Mouse (Mus musculus): Measurements from ENCODE around the gene Nrgn. TPM values are rescaled to one million over a fixed set of nuclear protein-coding genes. Genes with fewer than 3 reads are reported as not detected.

Gene Nrgn
- polyA plus RNA-seq, 1 experiment from 2014 or later: 5.8 TPM

DNA sequence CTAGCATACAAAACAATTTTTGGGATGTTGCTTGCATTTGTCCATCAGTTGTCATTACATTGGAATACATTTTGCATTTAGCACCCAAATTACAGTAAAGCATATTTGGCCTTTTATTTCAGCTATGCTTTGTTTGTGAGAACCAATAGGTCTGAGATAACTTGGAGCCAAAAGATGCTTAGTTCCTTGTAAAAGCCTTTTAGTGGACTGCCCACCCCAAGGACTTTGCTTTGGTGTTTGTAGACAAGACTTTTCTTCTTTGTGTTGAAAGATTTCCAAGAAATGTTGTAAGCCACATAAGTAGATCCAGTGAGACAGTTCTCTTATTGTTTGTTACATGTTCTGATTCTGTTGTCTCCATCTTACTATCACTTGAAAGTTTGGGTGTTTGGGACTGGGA is 56.4 kb downstream of the Nrgn start:
- no peak for ATAC-seq

DNA sequence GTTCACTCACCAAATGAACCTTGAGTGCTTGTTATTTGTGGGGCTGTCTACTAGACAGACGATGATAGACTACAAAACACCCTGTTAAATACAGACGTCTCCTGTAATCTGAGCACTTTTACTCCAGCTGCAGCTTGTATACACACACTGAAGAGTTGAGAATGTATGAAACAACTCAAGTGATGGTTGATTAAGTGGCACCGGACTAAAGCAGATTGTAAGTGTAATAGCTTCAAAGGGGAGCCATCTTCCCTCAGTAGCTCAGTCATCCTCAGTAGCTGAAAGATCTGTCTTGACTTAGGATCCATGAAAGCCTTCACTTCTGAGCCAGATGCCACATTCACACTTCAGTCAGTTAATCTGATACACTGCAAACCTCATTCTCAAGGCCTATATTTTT is 56.9 kb downstream of the Nrgn start:
- H3K4me2 ChIP-seq (ENCODE audit: low read length): no peak overlapping the region
- peaks cover 5% of the 10 kb centered on the region for H3K4me1 ChIP-seq (ENCODE audit: control insufficient read depth, insufficient read depth, low read depth, low read length)
- ATAC-seq: no peak
- WGBS: 76% methylated on average over 3 of the region's 3 CpGs
- no peaks in the 10 kb centered on the region for H3K27me3 ChIP-seq (replicated peaks; ENCODE audit: control insufficient read depth, insufficient read depth, low read length)
- 0 out of 2 replicates have a peak, but pooled peaks cover 2% of the 10 kb centered on the region for H3K36me3 ChIP-seq (ENCODE audit: control insufficient read depth, insufficient read depth, low read length)
- H3K9ac ChIP-seq (ENCODE audit: low read depth, low read length): no peak overlapping the region
- H3K9me3 ChIP-seq (ENCODE audit: control insufficient read depth, low read length): no peaks in the 10 kb centered on the region
- H3K4me3 ChIP-seq (ENCODE audit: low read length): no peak overlapping the region
- H3K27ac ChIP-seq (ENCODE audit: low read depth, low read length): no peak overlapping the region

More for the DNA sequence above, 56.4 kb downstream of the Nrgn start:
- no peak overlapping the region for H3K9ac ChIP-seq (ENCODE audit: low read depth, low read length)
- no peaks in the 10 kb centered on the region for H3K27me3 ChIP-seq (replicated peaks; ENCODE audit: control insufficient read depth, insufficient read depth, low read length)
- H3K9me3 ChIP-seq (ENCODE audit: control insufficient read depth, low read length): no peaks in the 10 kb centered on the region
- peaks cover 2% of the 10 kb centered on the region; the same call in 1 of the 2 replicates for H3K4me1 ChIP-seq (ENCODE audit: control insufficient read depth, insufficient read depth, low read depth, low read length)
- no peak overlapping the region for H3K4me3 ChIP-seq (ENCODE audit: low read length)
- no peak overlapping the region for H3K4me2 ChIP-seq (ENCODE audit: low read length)
- 0 out of 2 replicates have a peak, but pooled peaks cover 2% of the 10 kb centered on the region for H3K36me3 ChIP-seq (ENCODE audit: control insufficient read depth, insufficient read depth, low read length)
- no peak overlapping the region for H3K27ac ChIP-seq (ENCODE audit: low read depth, low read length)

Other genes starting within 250 kb of the Nrgn start
- gene Ccdc15, start 204.5 kb downstream of the Nrgn start, polyA plus RNA-seq (2015; fragmentation: Nextera tagmentation; extraction: Ambion mirVana): 6.1 and 7.1 TPM in 2 replicates
- gene Hepacam, start 185.6 kb downstream of the Nrgn start, polyA plus RNA-seq (2015; fragmentation: Nextera tagmentation; extraction: Ambion mirVana): 42.0 and 46.2 TPM in 2 replicates
- gene Robo4, start 151.0 kb downstream of the Nrgn start, polyA plus RNA-seq (2015; fragmentation: Nextera tagmentation; extraction: Ambion mirVana): 5.5 and 8.6 TPM in 2 replicates
- 7.3 and 12.1 TPM in 2 replicates for gene Robo3, start 119.7 kb downstream of the Nrgn start, polyA plus RNA-seq (2015; fragmentation: Nextera tagmentation; extraction: Ambion mirVana)
- gene Msantd2, start 63.6 kb downstream of the Nrgn start, polyA plus RNA-seq (2015; fragmentation: Nextera tagmentation; extraction: Ambion mirVana): 24.4 and 28.9 TPM in 2 replicates
- 44.6 and 47.6 TPM in 2 replicates for gene Esam, start 24.8 kb downstream of the Nrgn start, polyA plus RNA-seq (2015; fragmentation: Nextera tagmentation; extraction: Ambion mirVana)
- gene Vsig2, start 13.6 kb downstream of the Nrgn start, polyA plus RNA-seq (2015; fragmentation: Nextera tagmentation; extraction: Ambion mirVana): 0.92 and 1.1 TPM in 2 replicates
- gene Siae, start 2.8 kb upstream of the Nrgn start, polyA plus RNA-seq (2015; fragmentation: Nextera tagmentation; extraction: Ambion mirVana): 14.8 and 17.4 TPM in 2 replicates
- gene Spa17, start 60.8 kb upstream of the Nrgn start, polyA plus RNA-seq (2015; fragmentation: Nextera tagmentation; extraction: Ambion mirVana): 7.6 and 9.6 TPM in 2 replicates
- gene Tbrg1, start 104.4 kb upstream of the Nrgn start, polyA plus RNA-seq (2015; fragmentation: Nextera tagmentation; extraction: Ambion mirVana): 87.1 and 89.2 TPM in 2 replicates
- 0.15 and 0.51 TPM in 2 replicates for gene Panx3, start 116.3 kb upstream of the Nrgn start, polyA plus RNA-seq (2015; fragmentation: Nextera tagmentation; extraction: Ambion mirVana)
- gene Olfr160, start 163.3 kb upstream of the Nrgn start, polyA plus RNA-seq (2015; fragmentation: Nextera tagmentation; extraction: Ambion mirVana): not detected in 2 replicates
- gene Olfr874, start 192.2 kb upstream of the Nrgn start, polyA plus RNA-seq (2015; fragmentation: Nextera tagmentation; extraction: Ambion mirVana): not detected in 2 replicates
- 0.16 TPM in 1 of 2 replicates, not detected in the other for gene Olfr875, start 219.0 kb upstream of the Nrgn start, polyA plus RNA-seq (2015; fragmentation: Nextera tagmentation; extraction: Ambion mirVana)

Data from hindbrain, embryonic 16.5 days (tissue).